Mouse (Mus musculus): ENCODE measurements around the gene Nol4l.

DNA sequence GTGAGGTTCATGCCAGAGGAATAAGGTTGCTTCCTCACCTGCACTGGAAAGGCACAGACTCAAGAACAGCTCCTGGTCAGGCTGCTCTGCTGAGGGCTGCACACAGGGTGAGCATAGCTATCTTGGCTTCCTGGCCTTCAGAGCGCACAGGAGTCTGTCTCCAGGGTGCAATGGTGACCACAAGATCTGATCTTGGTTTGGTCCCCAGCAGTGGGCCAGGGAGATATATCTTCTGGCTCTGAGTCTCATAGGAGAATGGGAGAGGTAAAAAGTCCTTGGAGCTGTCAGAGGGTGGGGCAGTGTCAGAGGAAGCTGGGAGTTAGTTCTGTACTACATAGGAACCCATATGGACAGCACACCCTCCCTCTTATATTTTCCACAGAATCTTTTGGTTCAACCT lies 50.3 kb downstream of the Nol4l start:
- TF ChIP-seq CTCF (IDR thresholded peaks at IDR 0.05; ENCODE audit: low read depth) (no peak), EP300 (IDR thresholded peaks at IDR 0.05; ENCODE audit: low read depth) (no peak)

Data from liver, embryonic 14.5 days (tissue).